Mouse (Mus musculus): ENCODE data around the gene Zmat5.

Zmat5 gene

DNA sequence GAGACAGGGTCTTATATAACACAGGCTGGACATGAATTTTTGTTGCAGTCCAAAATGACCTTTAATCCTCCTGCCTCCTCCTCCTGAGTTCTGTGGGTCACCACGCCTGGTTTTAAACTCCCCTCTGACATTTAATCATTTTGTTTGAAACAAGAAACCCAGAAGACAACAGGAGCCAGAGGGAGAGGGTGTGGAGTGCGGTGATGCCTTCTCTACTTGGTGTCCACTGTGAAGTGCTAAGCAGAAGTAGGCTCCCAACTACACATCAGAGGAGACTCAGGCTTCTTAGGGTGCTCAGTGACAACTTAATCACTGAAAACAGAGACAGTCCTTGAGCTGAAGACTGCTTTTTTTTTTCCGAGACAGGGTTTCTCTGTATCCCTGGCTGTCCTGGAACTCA, 76.4 kb downstream of the Zmat5 start:
- DNase-seq (ENCODE audit: low spot score), result no peak

DNA sequence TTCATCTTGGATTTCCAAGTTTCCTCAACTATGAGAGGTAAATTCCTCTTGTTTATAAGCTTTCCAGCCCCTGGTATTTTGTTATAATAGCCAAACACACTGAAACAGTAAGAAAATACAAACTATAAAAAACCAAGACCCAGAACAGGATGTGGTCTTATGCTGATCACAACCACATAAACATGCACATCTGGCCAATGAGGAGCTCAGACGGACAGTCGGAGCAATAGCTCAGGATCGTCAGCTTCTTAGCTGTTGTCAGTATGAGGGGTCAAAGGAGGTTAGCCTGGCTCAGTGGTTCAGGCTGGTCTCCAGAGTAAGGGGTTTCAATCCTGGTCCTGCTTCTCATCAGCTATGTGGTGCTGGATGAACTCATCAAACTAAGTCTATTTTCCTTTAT, 78.6 kb downstream of the Zmat5 start:
- no peak for DNase-seq (ENCODE audit: low spot score)

DNA sequence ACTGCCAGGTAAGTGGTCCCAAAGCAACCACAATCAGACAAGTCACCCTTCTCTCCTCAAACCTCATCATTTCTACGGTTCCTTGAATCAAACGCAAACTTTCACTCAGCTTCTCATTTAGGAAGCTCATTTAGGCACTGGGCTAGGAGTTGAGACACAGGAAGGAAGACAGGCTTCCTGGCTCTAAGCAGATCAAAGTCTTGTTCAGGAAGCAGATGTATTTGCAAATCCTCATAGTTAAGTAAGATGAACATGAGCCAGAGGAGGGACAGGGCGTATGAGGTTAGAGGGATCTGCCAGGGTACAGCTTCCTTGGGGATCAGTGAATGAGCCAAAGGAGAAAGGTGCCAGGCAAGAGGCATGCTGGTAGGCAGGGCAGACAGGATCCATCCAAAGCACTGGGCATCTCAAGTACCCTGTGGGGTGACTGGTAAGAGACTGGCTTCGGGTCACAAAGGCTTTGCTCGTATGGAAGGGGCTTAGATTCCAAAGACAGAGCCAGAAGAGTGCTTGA, 80.2 kb downstream of the Zmat5 start:
- DNase-seq (ENCODE audit: low spot score), result no peak

Data from ovary, postnatal 36 days (tissue).